Mouse (Mus musculus) liver, adult 2 months (tissue): ENCODE measurements around the gene Pip4k2b. TPM values are rescaled to one million over a fixed set of nuclear protein-coding genes. Genes with fewer than 3 reads are reported as not detected.

Source experiments
- DNase-seq: peaks from one replicate; pipeline ENCODE4 v3.0.0-alpha.2; 2011; ENCODE audit warnings: low read depth, low spot score; ENCODE audit errors: extremely low read depth
- H3K27ac ChIP-seq: fragments of 200-500 bp; replicated peaks from 2 replicates; pipeline ENCODE4 v1.5.1; 2012; ENCODE audit warnings: low read depth, mild to moderate bottlenecking, control low read depth, inconsistent platforms, low read length; ENCODE audit not compliant: insufficient read depth
- H3K27me3 ChIP-seq: fragments of 200-500 bp; 2 replicates; pipeline ENCODE4 v1.6.1; 2012; ENCODE audit warnings: mild to moderate bottlenecking, moderate library complexity, low read length, inconsistent platforms; ENCODE audit not compliant: control insufficient read depth, insufficient read depth
- H3K36me3 ChIP-seq: fragments of 200-500 bp; 2 replicates; pipeline ENCODE4 v1.6.1; 2012; ENCODE audit warnings: low read length, inconsistent platforms; ENCODE audit not compliant: control insufficient read depth, insufficient read depth
- H3K4me1 ChIP-seq: fragments of 200-500 bp; 2 replicates; pipeline ENCODE4 v1.6.1; 2011; ENCODE audit warnings: low read length; ENCODE audit not compliant: control insufficient read depth, insufficient read depth
- H3K4me3 ChIP-seq: fragments of 200-500 bp; 2 replicates; pipeline ENCODE4 v1.5.1; 2011; ENCODE audit warnings: low read depth, mild to moderate bottlenecking, control low read depth, low read length, moderate library complexity; ENCODE audit not compliant: insufficient read depth
- H3K79me2 ChIP-seq: fragments of 200-500 bp; 2 replicates; pipeline ENCODE4 v1.6.1; 2012; ENCODE audit warnings: inconsistent platforms, mild to moderate bottlenecking, low read length, moderate library complexity; ENCODE audit not compliant: control insufficient read depth, insufficient read depth
- H3K9ac ChIP-seq: fragments of 200-500 bp; 2 replicates; pipeline ENCODE4 v1.6.1; 2012; ENCODE audit warnings: low read depth, mild to moderate bottlenecking, control low read depth, inconsistent platforms, low read length
- CTCF ChIP-seq: fragments of 200-500 bp; IDR thresholded peaks from 2 replicates; pipeline ENCODE4 v1.5.1; 2011; ENCODE audit warnings: low read depth, low read length, control low read depth
- POLR2A ChIP-seq: fragments of 200-500 bp; IDR thresholded peaks from 2 replicates; pipeline ENCODE4 v1.6.1; 2011; ENCODE audit warnings: low read length, control low read depth; ENCODE audit not compliant: insufficient read depth; ENCODE audit errors: extremely low read depth
- WGBS: fragments of 180-500 bp; shearing (Covaris S2); methylation state at CpG from one replicate; pipeline ENCODE4 v1.1.7; 2018; 5-methylcytosine and 5-hydroxymethylcytosine counted together
- polyA plus RNA-seq: library from polyadenylated mRNA; depleted of rRNA; stranded (reverse); fragments of >200 nt; gene quantifications from 2 replicates; pipeline ENCODE4 v1.2.3, GENCODE M21; 2012
- total RNA-seq: library from RNA; depleted of rRNA; stranded (reverse); fragments of >200 nt; gene quantifications from 2 replicates; pipeline ENCODE4 v1.2.3, GENCODE M21; 2014

The Pip4k2b gene
- total and polyA plus RNA-seq, 2 experiments: 4.1 to 10.8 TPM

GRCm38 (mm10) chr11:97678301-97678700, 66.2 kb downstream of the Pip4k2b start:
- 95% methylated on average over 14 of the region's 15 CpGs for WGBS
- DNase-seq: no peak
- H3K27me3 ChIP-seq: no peaks in the 10 kb centered on the region
- H3K79me2 ChIP-seq: no peaks in the 10 kb centered on the region
- no peak overlapping the region for H3K9ac ChIP-seq
- no peak overlapping the region for H3K27ac ChIP-seq
- no peaks in the 10 kb centered on the region for H3K4me1 ChIP-seq
- H3K36me3 ChIP-seq: peaks cover 2% of the 10 kb centered on the region; the same call in 1 of the 2 replicates
- no peak for TF ChIP-seq POLR2A
- TF ChIP-seq CTCF: no peak
- H3K4me3 ChIP-seq: no peak overlapping the region

GRCm38 (mm10) chr11:97677842-97678241, 66.7 kb downstream of the Pip4k2b start:
- 92% methylated on average over 8 of the region's 8 CpGs for WGBS
- H3K79me2 ChIP-seq: no peaks in the 10 kb centered on the region
- no peak overlapping the region for H3K9ac ChIP-seq
- H3K4me3 ChIP-seq: no peak overlapping the region
- peaks cover 2% of the 10 kb centered on the region; the same call in 1 of the 2 replicates for H3K36me3 ChIP-seq
- H3K27ac ChIP-seq: no peak overlapping the region
- H3K4me1 ChIP-seq: no peaks in the 10 kb centered on the region
- H3K27me3 ChIP-seq: no peaks in the 10 kb centered on the region
- TF ChIP-seq POLR2A (no peak), CTCF (no peak)
- DNase-seq: no peak

- Histone ChIP-seq H3K36me3 (peaks cover 2% of the 10 kb centered on the region; the same call in 1 of the 2 replicates), H3K27me3 (no peaks in the 10 kb centered on the region), H3K79me2 (no peaks in the 10 kb centered on the region), H3K4me1 (no peaks in the 10 kb centered on the region), H3K4me3 (no peak overlapping the region), H3K9ac (no peak overlapping the region), H3K27ac (no peak overlapping the region)
- TF ChIP-seq POLR2A (no peak), CTCF (no peak)
- whole genome bisulfite sequencing: 91% methylated on average over 15 of the region's 15 CpGs
- no peak for DNase-seq
These were observed 67.1 kb downstream of the Pip4k2b start for GRCm38 (mm10) chr11:97677381-97677780.

- no peak overlapping the region for H3K27ac ChIP-seq
- H3K9ac ChIP-seq: no peak overlapping the region
- H3K36me3 ChIP-seq: peaks cover 2% of the 10 kb centered on the region; the same call in 1 of the 2 replicates
- TF ChIP-seq CTCF: no peak
- no peak for TF ChIP-seq POLR2A
- H3K27me3 ChIP-seq: no peaks in the 10 kb centered on the region
- no peaks in the 10 kb centered on the region for H3K4me1 ChIP-seq
- no peaks in the 10 kb centered on the region for H3K79me2 ChIP-seq
- no peak overlapping the region for H3K4me3 ChIP-seq
- DNase-seq: no peak
- 94% methylated on average over 15 of the region's 15 CpGs for WGBS
These were observed 68.3 kb downstream of the Pip4k2b start for GRCm38 (mm10) chr11:97676050-97676754.

GRCm38 (mm10) chr11:97673148-97673547, 71.4 kb downstream of the Pip4k2b start:
- Histone ChIP-seq H3K4me3 (no peak overlapping the region), H3K27me3 (no peaks in the 10 kb centered on the region), H3K9ac (no peak overlapping the region), H3K36me3 (no peaks in the 10 kb centered on the region; the same call in 1 of the 2 replicates), H3K79me2 (no peaks in the 10 kb centered on the region), H3K27ac (no peak overlapping the region), H3K4me1 (no peaks in the 10 kb centered on the region)
- TF ChIP-seq CTCF: no peak
- no peak for TF ChIP-seq POLR2A
- 95% methylated on average over 11 of the region's 11 CpGs for WGBS
- no peak for DNase-seq

- Histone ChIP-seq H3K79me2 (no peaks in the 10 kb centered on the region), H3K27me3 (no peaks in the 10 kb centered on the region), H3K36me3 (no peaks in the 10 kb centered on the region; the same call in 1 of the 2 replicates), H3K4me3 (no peak overlapping the region), H3K9ac (no peak overlapping the region), H3K4me1 (no peaks in the 10 kb centered on the region), H3K27ac (no peak overlapping the region)
- 90% methylated on average over 2 of the region's 2 CpGs for WGBS
- no peak for DNase-seq
- TF ChIP-seq POLR2A (no peak), CTCF (no peak)
These were observed 73.4 kb downstream of the Pip4k2b start for GRCm38 (mm10) chr11:97671177-97671527.
